Comparison of ENCODE assay signal across 28 mouse cellular contexts in the genomic region with DNA sequence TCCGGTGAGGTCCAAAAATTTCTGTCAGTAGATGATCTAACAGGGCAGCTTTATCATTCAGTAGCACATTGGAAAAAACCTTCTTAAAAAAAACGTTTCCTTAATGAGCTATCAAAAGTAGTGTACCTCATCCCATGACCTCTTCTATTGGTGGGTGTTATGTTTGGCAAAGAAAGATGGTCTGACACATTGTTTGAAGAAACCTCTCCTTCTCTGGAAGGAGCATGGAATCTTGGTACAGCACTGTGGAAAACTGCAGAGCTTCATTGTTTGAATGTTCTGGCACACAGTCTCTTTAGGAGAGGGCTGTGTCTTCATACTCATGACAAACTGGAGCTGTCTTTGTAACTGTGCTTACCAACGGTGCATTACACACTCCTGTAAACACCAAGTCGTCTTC. TPM values are rescaled to one million over a fixed set of nuclear protein-coding genes. Genes with fewer than 3 reads are reported as not detected.
DNase-seq lines count a peak whose midpoint lies in the region; ATAC-seq and TF ChIP-seq lines count a peak whose summit lies in the region.
"Had no signal": no experiment of that assay in that cellular context is flagged by ENCODE, and none has a peak within 500 bp of the region (broad histone marks: within the 10 kb centered on the region; RNA-seq: fewer than 3 reads in every experiment).

No protein-coding gene starts in this region.

- WGBS in heart, adult 2 months, result 12% methylated on average over 4 of the region's 4 CpGs
- 35% methylated on average over 4 of the region's 4 CpGs for WGBS in lung, embryonic 14.5 days
- 27% methylated on average over 4 of the region's 4 CpGs for WGBS in lung, adult 2 months
- 78% methylated on average over 4 of the region's 4 CpGs for WGBS in midbrain, embryonic 10.5 days

- ATAC-seq in lung, embryonic 14.5 days (ENCODE audit: insufficient read depth), result peak; percentile 59; the same call in 1 of the 2 replicates
- ATAC-seq: hindbrain, embryonic 16.5 days; intestine, embryonic 15.5 days had no signal

- H3K27ac ChIP-seq in heart, adult 2 months, result peak overlapping the region; percentile 68
- no peak overlapping the region for H3K27ac ChIP-seq in lung, embryonic 14.5 days (ENCODE audit: low read depth)
- no peak overlapping the region for H3K27ac ChIP-seq in midbrain, embryonic 10.5 days (replicated peaks)
- H3K27ac ChIP-seq: embryonic facial prominence, embryonic 12.5 days; forebrain, embryonic 12.5 days; hindbrain, embryonic 10.5 days; intestine, embryonic 15.5 days had no signal

- H3K9ac ChIP-seq in heart, adult 2 months (ENCODE audit: low read depth, low read length), result no peak overlapping the region
- H3K9ac ChIP-seq in lung, embryonic 14.5 days, result no peak overlapping the region
- H3K9ac ChIP-seq: embryonic facial prominence, embryonic 12.5 days; forebrain, embryonic 12.5 days; intestine, embryonic 15.5 days had no signal

- TF ChIP-seq CTCF in heart, adult 2 months (IDR thresholded peaks at IDR 0.05), result no peak
- TF ChIP-seq CTCF in lung, embryonic 14.5 days (IDR thresholded peaks at IDR 0.05; ENCODE audit: low read depth), result no peak
- TF ChIP-seq CTCF in lung, adult 2 months (IDR thresholded peaks at IDR 0.05; ENCODE audit: insufficient read depth, low read length), result no peak

- intact Hi-C loops in heart, adult 2 months (cut with DNase I), result no loop called here
- intact Hi-C loops in heart, postnatal 14 days (cut with DNase I), result no loop called here

- H3K4me1 ChIP-seq in heart, adult 2 months (ENCODE audit: control insufficient read depth, insufficient read depth, low read length), result peaks cover 10% of the 10 kb centered on the region
- H3K4me1 ChIP-seq in lung, embryonic 14.5 days (ENCODE audit: insufficient read depth), result 0 out of 2 replicates have a peak, but pooled peaks cover 5% of the 10 kb centered on the region
- peaks cover 5% of the 10 kb centered on the region; the same call in 1 of the 2 replicates for H3K4me1 ChIP-seq in lung, adult 2 months (ENCODE audit: control insufficient read depth, insufficient read depth, low read length)
- H3K4me1 ChIP-seq in midbrain, embryonic 10.5 days, result peaks cover 16% of the 10 kb centered on the region

- no peaks in the 10 kb centered on the region for H3K27me3 ChIP-seq in heart, adult 2 months (ENCODE audit: control insufficient read depth, insufficient read depth, low read length)
- no peaks in the 10 kb centered on the region for H3K27me3 ChIP-seq in lung, embryonic 14.5 days (ENCODE audit: insufficient read depth, low read length)
- H3K27me3 ChIP-seq in midbrain, embryonic 10.5 days (ENCODE audit: low read depth, poor library complexity, severe bottlenecking), result no peaks in the 10 kb centered on the region
- H3K27me3 ChIP-seq: embryonic facial prominence, embryonic 12.5 days; forebrain, embryonic 12.5 days; intestine, embryonic 15.5 days; megakaryocyte, embryonic 14.5 days had no signal

- peak; percentile 38; the same call in 1 of the 2 replicates for TF ChIP-seq POLR2A in heart, adult 2 months (IDR thresholded peaks at IDR 0.05; ENCODE audit: insufficient read depth, low read depth, low read length)
- TF ChIP-seq POLR2A in lung, adult 2 months (IDR thresholded peaks at IDR 0.05; ENCODE audit: borderline replicate concordance, extremely low read depth, low read depth, low read length), result no peak

- TF ChIP-seq EP300 in heart, adult 2 months (IDR thresholded peaks at IDR 0.05; ENCODE audit: insufficient read depth, low read depth, low read length), result no peak

- no peak overlapping the region for H3K4me2 ChIP-seq in lung, embryonic 14.5 days
- H3K4me2 ChIP-seq: embryonic facial prominence, embryonic 12.5 days; forebrain, embryonic 12.5 days; intestine, embryonic 15.5 days had no signal

- peaks cover 43% of the 10 kb centered on the region for H3K36me3 ChIP-seq in heart, adult 2 months (ENCODE audit: control insufficient read depth, insufficient read depth, low read length)
- H3K36me3 ChIP-seq in lung, embryonic 14.5 days (ENCODE audit: insufficient read depth), result no peaks in the 10 kb centered on the region
- no peaks in the 10 kb centered on the region for H3K36me3 ChIP-seq in midbrain, embryonic 10.5 days
- H3K36me3 ChIP-seq: embryonic facial prominence, embryonic 12.5 days; forebrain, embryonic 12.5 days; hindbrain, embryonic 10.5 days; intestine, embryonic 15.5 days had no signal

- DNase-seq in heart, adult 2 months, result no peak
- DNase-seq in heart, postnatal 14 days, result no peak
- DNase-seq in lung, embryonic 14.5 days, result peak; percentile 56
- no peak for DNase-seq in lung, adult 2 months
- peak; percentile 25 for DNase-seq in NIH3T3 (ENCODE audit: low read depth)
- DNase-seq in lung, postnatal 25 days (ENCODE audit: low spot score), result peak; percentile 50
- DNase-seq in midbrain, embryonic 10.5 days (ENCODE audit: low spot score), result no peak
- DNase-seq: adrenal gland, adult 2 months; cerebellum, adult 18-20 months; cerebellum, postnatal 25 days; kidney, adult 8-10 months; kidney, postnatal 10 days; midbrain, embryonic 14.5 days; spleen, adult 18-20 months had no signal

- H3K9me3 ChIP-seq in lung, embryonic 14.5 days (ENCODE audit: low read depth, low read length), result no peaks in the 10 kb centered on the region
- H3K9me3 ChIP-seq in midbrain, embryonic 10.5 days (replicated peaks), result no peaks in the 10 kb centered on the region
- H3K9me3 ChIP-seq: embryonic facial prominence, embryonic 12.5 days; forebrain, embryonic 12.5 days; hindbrain, embryonic 10.5 days; intestine, embryonic 15.5 days; megakaryocyte, embryonic 14.5 days had no signal

- H3K4me3 ChIP-seq in heart, adult 2 months, result no peak overlapping the region
- no peak overlapping the region for H3K4me3 ChIP-seq in lung, embryonic 14.5 days (ENCODE audit: low read depth, low read length)
- H3K4me3 ChIP-seq in lung, adult 2 months (replicated peaks; ENCODE audit: extremely low read depth, low read depth, low read length), result no peak overlapping the region
- H3K4me3 ChIP-seq in midbrain, embryonic 10.5 days, result no peak overlapping the region
- H3K4me3 ChIP-seq: embryonic facial prominence, embryonic 12.5 days; erythroblast, embryonic 14.5 days; forebrain, embryonic 12.5 days; hindbrain, embryonic 10.5 days; intestine, embryonic 15.5 days; megakaryocyte, embryonic 14.5 days had no signal

- no peaks in the 10 kb centered on the region; the same call in 1 of the 2 replicates for H3K79me2 ChIP-seq in heart, adult 2 months (replicated peaks; ENCODE audit: control insufficient read depth, insufficient read depth, low read length)

RNA-seq across cellular contexts. Expression of a gene that starts 4.9 kb away (rescaled TPM):
- total RNA-seq in heart, adult 2 months (2021), result not detected
- 0.16 TPM in 1 of 2 replicates, not detected in the other for polyA plus RNA-seq in heart, adult 2 months (2012; rRNA removed)
- not detected for total RNA-seq in heart, postnatal 14 days (2021)
- polyA plus RNA-seq in lung, embryonic 14.5 days (2014; fragmentation: Nextera tagmentation; extraction: Ambion mirVana), result not detected in 2 replicates
- not detected in 2 replicates for polyA plus RNA-seq in lung, adult 2 months (2012; rRNA removed)
- polyA plus RNA-seq in midbrain, embryonic 10.5 days (2016; fragmentation: Nextera tagmentation; extraction: Ambion mirVana), result not detected in 2 replicates
- total RNA-seq: adrenal gland, adult 2 months; ES-E14; gastrocnemius, postnatal 4 days; layer of hippocampus, postnatal 14 days; left cerebral cortex, postnatal 10 days had no signal
- polyA plus RNA-seq: adrenal gland, adult 2 months; embryonic facial prominence, embryonic 12.5 days; erythroblast, embryonic 14.5 days; forebrain, embryonic 12.5 days; hindbrain, embryonic 10.5 days; hindbrain, embryonic 16.5 days; intestine, embryonic 15.5 days; liver, adult 2 months; liver, embryonic 16.5 days; midbrain, embryonic 14.5 days; neural tube, embryonic 11.5 days had no signal

RNA-seq across cellular contexts. Expression of a gene that starts 5.6 kb away (rescaled TPM):
- 10 to 100 TPM; 55.2 to 55.6 TPM for total RNA-seq in heart, adult 2 months (2021)
- 13.7 and 21.2 TPM in 2 replicates for polyA plus RNA-seq in heart, adult 2 months (2012; rRNA removed)
- total RNA-seq in heart, postnatal 14 days (2021), result 10 to 100 TPM; 64.2 to 75.2 TPM
- polyA plus RNA-seq in lung, embryonic 14.5 days (2014; fragmentation: Nextera tagmentation; extraction: Ambion mirVana), result 4.9 and 7.2 TPM in 2 replicates
- polyA plus RNA-seq in lung, adult 2 months (2012; rRNA removed), result 5.6 and 10.5 TPM in 2 replicates
- 1.2 and 3.0 TPM in 2 replicates for polyA plus RNA-seq in midbrain, embryonic 10.5 days (2016; fragmentation: Nextera tagmentation; extraction: Ambion mirVana)
- polyA plus RNA-seq: erythroblast, embryonic 14.5 days had no signal

Comparison
In these comparisons a context has a peak if more than half of its experiments do, and no peak if none do; other contexts are left out.
1. DNase-seq: peak in lung, embryonic 14.5 days (single experiment), NIH3T3 (single experiment) and lung, postnatal 25 days (single experiment); none in heart, adult 2 months (0 of 2), heart, postnatal 14 days (0 of 2), lung, adult 2 months (single experiment) and midbrain, embryonic 10.5 days (single experiment).